Mouse (Mus musculus) gastrocnemius, adult 2 months (tissue): ENCODE measurements around the gene Sox18. TPM values are rescaled to one million over a fixed set of nuclear protein-coding genes. Genes with fewer than 3 reads are reported as not detected.

Experiments used
- DNase-seq: peaks from one replicate; pipeline ENCODE4 v3.0.0; 2022
- H3K27ac ChIP-seq: fragments of 200-600 bp; 2 replicates; pipeline ENCODE4 v1.8.1; 2022; ENCODE audit warnings: mild to moderate bottlenecking
- H3K4me3 ChIP-seq: fragments of 200-600 bp; 2 replicates; pipeline ENCODE4 v1.8.1; 2022; ENCODE audit warnings: mild to moderate bottlenecking, moderate library complexity
- CTCF ChIP-seq: fragments of 200-600 bp; IDR thresholded peaks from 2 replicates; pipeline ENCODE4 v1.8.1; 2022; ENCODE audit warnings: antibody characterized with exemption, mild to moderate bottlenecking, moderate library complexity
- intact Hi-C: fragments of 180-260 bp; cut with DNase I; formaldehyde crosslinking; loops from one replicate; pipeline ENCODE4 v1.15.1; 2025
- long read RNA-seq, 2 experiments: library from polyadenylated mRNA; stranded (forward); transcript quantifications; one replicate each; pipeline ENCODE4 v2.0.0; 2021
- total RNA-seq, 2 experiments: library from RNA; stranded (reverse); gene quantifications; 2 replicates each; pipeline ENCODE4 v1.2.3; 2021

Gene Sox18
- 10 to 100 TPM; 10.4 to 15.3 TPM for total RNA-seq
- long read RNA-seq, experiment 1, partial matches to known transcripts, result 1 of 3 reads
- long read RNA-seq, experiment 1, other reads (novel, unspliced or antisense), result 0 of 3 reads
- long read RNA-seq, experiment 2, partial matches to known transcripts, result 0 of 3 reads
- long read RNA-seq, experiment 2, other reads (novel, unspliced or antisense), result 0 of 3 reads

- TF ChIP-seq CTCF, result no peak
- intact Hi-C loops, result no loop called here
- peak within 1 kb of the TSS; percentile 90 for H3K27ac ChIP-seq
- DNase-seq, result peak; percentile 75
- peak within 1 kb of the TSS; percentile 78 for H3K4me3 ChIP-seq
These were observed at the start of gene Sox18 for GRCm38 (mm10) chr2:181671326-181671725. Sox18 (minus strand) TSS chr2:181671640.

- no peak overlapping the region for H3K27ac ChIP-seq
- no peak for TF ChIP-seq CTCF
- no peak for DNase-seq
- no peak overlapping the region for H3K4me3 ChIP-seq
- intact Hi-C loops, result no loop called here
These were observed 49.8 kb upstream of the Sox18 start for GRCm38 (mm10) chr2:181721200-181721599.

- no peak for DNase-seq
- H3K27ac ChIP-seq, result no peak overlapping the region
- no peak overlapping the region for H3K4me3 ChIP-seq
- intact Hi-C loops, result no loop called here
- no peak for TF ChIP-seq CTCF
These were observed 48.6 kb upstream of the Sox18 start for GRCm38 (mm10) chr2:181720061-181720460.

- Histone ChIP-seq H3K27ac (no peak overlapping the region), H3K4me3 (no peak overlapping the region)
- no peak for TF ChIP-seq CTCF
- DNase-seq, result no peak
- intact Hi-C loops, result no loop called here
These were observed 45.6 kb upstream of the Sox18 start for GRCm38 (mm10) chr2:181716991-181717390.

GRCm38 (mm10) chr2:181715382-181715781 is 43.9 kb upstream of the Sox18 start:
- no peak for DNase-seq
- intact Hi-C loops, result no loop called here
- Histone ChIP-seq H3K4me3 (no peak overlapping the region), H3K27ac (no peak overlapping the region)
- no peak for TF ChIP-seq CTCF

GRCm38 (mm10) chr2:181714903-181715326 is 43.5 kb upstream of the Sox18 start, which contains the start of gene Oprl1:
Oprl1 (plus strand) TSS chr2:181715016.
- DNase-seq, result no peak
- H3K4me3 ChIP-seq, result no peak within 1 kb of the TSS
- TF ChIP-seq CTCF, result no peak
- no peak within 1 kb of the TSS for H3K27ac ChIP-seq
- intact Hi-C loops, result no loop called here

- no peak for TF ChIP-seq CTCF
- intact Hi-C loops, result no loop called here
- DNase-seq, result no peak
These were observed 42.3 kb upstream of the Sox18 start for GRCm38 (mm10) chr2:181713749-181714148.

GRCm38 (mm10) chr2:181706668-181707067 is 35.2 kb upstream of the Sox18 start:
- H3K4me3 ChIP-seq, result no peak overlapping the region
- H3K27ac ChIP-seq, result no peak overlapping the region
- no peak for DNase-seq
- intact Hi-C loops, result loop anchor here (5.0 kb wide), 1 partner anchor 49 kb away; the partner anchor contains the start of gene Gm29797
- TF ChIP-seq CTCF, result peak; percentile 63

More at GRCm38 (mm10) chr2:181713749-181714148, 42.3 kb upstream of the Sox18 start:
- no peak overlapping the region for H3K27ac ChIP-seq
- H3K4me3 ChIP-seq, result no peak overlapping the region

- no peak within 1 kb of the TSS for H3K4me3 ChIP-seq
- DNase-seq, result no peak
- H3K27ac ChIP-seq, result no peak within 1 kb of the TSS
- intact Hi-C loops, result no loop called here
- TF ChIP-seq CTCF, result no peak
These were observed 26.8 kb upstream of the Sox18 start, which contains the start of gene Lkaaear1 for GRCm38 (mm10) chr2:181698241-181698640. Lkaaear1 (minus strand) TSS chr2:181698442.

- no peak overlapping the region for H3K4me3 ChIP-seq
- TF ChIP-seq CTCF, result no peak
- no peak overlapping the region for H3K27ac ChIP-seq
- no peak for DNase-seq
- intact Hi-C loops, result no loop called here
These were observed 25.5 kb upstream of the Sox18 start for GRCm38 (mm10) chr2:181696801-181697420.

- DNase-seq, result no peak
- Histone ChIP-seq H3K27ac (no peak overlapping the region), H3K4me3 (no peak overlapping the region)
- intact Hi-C loops, result no loop called here
- no peak for TF ChIP-seq CTCF
These were observed 24.3 kb upstream of the Sox18 start for GRCm38 (mm10) chr2:181695776-181696175.

- Histone ChIP-seq H3K4me3 (no peak overlapping the region), H3K27ac (no peak overlapping the region)
- intact Hi-C loops, result no loop called here
- no peak for DNase-seq
- no peak for TF ChIP-seq CTCF
These were observed 23.1 kb upstream of the Sox18 start for GRCm38 (mm10) chr2:181694581-181694980.
